Mouse (Mus musculus): ENCODE results near the gene Daxx. TPM values are rescaled to one million over a fixed set of nuclear protein-coding genes. Genes with fewer than 3 reads are reported as not detected.

Daxx gene
- polyA plus RNA-seq, 1 experiment from 2014 or later = 92.2 TPM

- Histone ChIP-seq H3K4me3 (peak overlapping the region; percentile 87), H3K36me3 (peaks cover 46% of the 10 kb centered on the region), H3K4me1 (peaks cover 29% of the 10 kb centered on the region), H3K27me3 (ENCODE audit: low read depth, poor library complexity, severe bottlenecking) (no peaks in the 10 kb centered on the region), H3K27ac (peak overlapping the region; percentile 92), H3K9me3 (replicated peaks) (no peaks in the 10 kb centered on the region)
- under 1% methylated on average over 14 of the region's 14 CpGs for WGBS
- peak; percentile 50 for DNase-seq (ENCODE audit: low spot score)
Measured at GRCm38 (mm10) chr17:33909869-33910250, 646 bp downstream of the Daxx start.

- Histone ChIP-seq H3K4me1 (peaks cover 31% of the 10 kb centered on the region), H3K36me3 (peaks cover 50% of the 10 kb centered on the region), H3K9me3 (replicated peaks) (no peaks in the 10 kb centered on the region), H3K4me3 (peak overlapping the region; percentile 87), H3K27me3 (ENCODE audit: low read depth, poor library complexity, severe bottlenecking) (no peaks in the 10 kb centered on the region), H3K27ac (peak overlapping the region; percentile 92; the same call in 1 of the 2 replicates)
- DNase-seq (ENCODE audit: low spot score) = no peak
- 56% methylated on average over 11 of the region's 11 CpGs for WGBS
Measured at GRCm38 (mm10) chr17:33910346-33911051, 1.3 kb downstream of the Daxx start.

GRCm38 (mm10) chr17:33911052-33911812 lies 2.0 kb downstream of the Daxx start:
- Histone ChIP-seq H3K4me1 (peaks cover 31% of the 10 kb centered on the region), H3K36me3 (peaks cover 50% of the 10 kb centered on the region), H3K9me3 (replicated peaks) (no peaks in the 10 kb centered on the region), H3K27ac (no peak overlapping the region), H3K27me3 (ENCODE audit: low read depth, poor library complexity, severe bottlenecking) (no peaks in the 10 kb centered on the region), H3K4me3 (no peak overlapping the region)
- no peak for DNase-seq (ENCODE audit: low spot score)
- 94% methylated on average over 31 of the region's 31 CpGs for WGBS

GRCm38 (mm10) chr17:33911813-33912414 lies 2.7 kb downstream of the Daxx start:
- Histone ChIP-seq H3K9me3 (replicated peaks) (no peaks in the 10 kb centered on the region), H3K4me3 (peak overlapping the region; percentile 7; the same call in 1 of the 2 replicates), H3K27me3 (ENCODE audit: low read depth, poor library complexity, severe bottlenecking) (no peaks in the 10 kb centered on the region), H3K27ac (no peak overlapping the region), H3K4me1 (peaks cover 37% of the 10 kb centered on the region), H3K36me3 (peaks cover 52% of the 10 kb centered on the region)
- no peak for DNase-seq (ENCODE audit: low spot score)
- WGBS = 91% methylated on average over 28 of the region's 28 CpGs

GRCm38 (mm10) chr17:33913264-33913663 lies 4.0 kb downstream of the Daxx start:
- WGBS = 91% methylated on average over 10 of the region's 10 CpGs
- peaks cover 37% of the 10 kb centered on the region for H3K4me1 ChIP-seq

GRCm38 (mm10) chr17:33913905-33914304 lies 4.7 kb downstream of the Daxx start:
- Histone ChIP-seq H3K27me3 (ENCODE audit: low read depth, poor library complexity, severe bottlenecking) (peaks cover 7% of the 10 kb centered on the region; the same call in 1 of the 2 replicates), H3K9me3 (replicated peaks) (no peaks in the 10 kb centered on the region), H3K4me3 (0 out of 2 replicates have a peak overlapping the region, but pooled peaks have one; percentile 12), H3K4me1 (peaks cover 39% of the 10 kb centered on the region), H3K27ac (no peak overlapping the region), H3K36me3 (peaks cover 69% of the 10 kb centered on the region)
- 95% methylated on average over 8 of the region's 8 CpGs for WGBS
- no peak for DNase-seq (ENCODE audit: low spot score)

More at GRCm38 (mm10) chr17:33913264-33913663, 4.0 kb downstream of the Daxx start:
- DNase-seq (ENCODE audit: low spot score) = no peak
- no peak overlapping the region for H3K27ac ChIP-seq
- H3K27me3 ChIP-seq (ENCODE audit: low read depth, poor library complexity, severe bottlenecking) = 0 out of 2 replicates have a peak, but pooled peaks cover 1% of the 10 kb centered on the region
- H3K9me3 ChIP-seq (replicated peaks) = no peaks in the 10 kb centered on the region
- H3K4me3 ChIP-seq = peak overlapping the region; percentile 12; the same call in 1 of the 2 replicates
- peaks cover 65% of the 10 kb centered on the region for H3K36me3 ChIP-seq

GRCm38 (mm10) chr17:33914969-33915391 lies 5.8 kb downstream of the Daxx start:
- H3K4me1 ChIP-seq = peaks cover 49% of the 10 kb centered on the region
- H3K9me3 ChIP-seq (replicated peaks) = no peaks in the 10 kb centered on the region
- DNase-seq (ENCODE audit: low spot score) = no peak
- H3K27ac ChIP-seq = no peak overlapping the region
- H3K4me3 ChIP-seq = peak overlapping the region; percentile 72
- H3K36me3 ChIP-seq = peaks cover 69% of the 10 kb centered on the region
- H3K27me3 ChIP-seq (ENCODE audit: low read depth, poor library complexity, severe bottlenecking) = peaks cover 7% of the 10 kb centered on the region; the same call in 1 of the 2 replicates
- WGBS = 80% methylated on average over 13 of the region's 13 CpGs

- Histone ChIP-seq H3K4me1 (peaks cover 50% of the 10 kb centered on the region), H3K9me3 (replicated peaks) (no peaks in the 10 kb centered on the region), H3K4me3 (peak within 1 kb of the TSS; percentile 72), H3K27me3 (ENCODE audit: low read depth, poor library complexity, severe bottlenecking) (peaks cover 7% of the 10 kb centered on the region; the same call in 1 of the 2 replicates), H3K27ac (peak within 1 kb of the TSS; percentile 94), H3K36me3 (peaks cover 64% of the 10 kb centered on the region)
- WGBS = under 1% methylated on average over 34 of the region's 34 CpGs
- DNase-seq (ENCODE audit: low spot score) = peak; percentile 95
Measured at GRCm38 (mm10) chr17:33915671-33916250, 6.5 kb downstream of the Daxx start, which contains the start of the genes Tapbp and Zbtb22. Gene Tapbp, plus strand, starts transcription at chr17:33915899. Gene Zbtb22, plus strand, starts transcription at chr17:33915904.

GRCm38 (mm10) chr17:33916294-33916693 lies 7.1 kb downstream of the Daxx start:
- Histone ChIP-seq H3K4me3 (peak overlapping the region; percentile 72), H3K4me1 (peaks cover 49% of the 10 kb centered on the region), H3K27ac (peak overlapping the region; percentile 94), H3K27me3 (ENCODE audit: low read depth, poor library complexity, severe bottlenecking) (peaks cover 7% of the 10 kb centered on the region; the same call in 1 of the 2 replicates), H3K36me3 (peaks cover 59% of the 10 kb centered on the region), H3K9me3 (replicated peaks) (no peaks in the 10 kb centered on the region)
- DNase-seq (ENCODE audit: low spot score) = no peak
- WGBS = 3% methylated on average over 15 of the region's 20 CpGs

- DNase-seq (ENCODE audit: low spot score) = no peak
- Histone ChIP-seq H3K4me3 (peak overlapping the region; percentile 72), H3K36me3 (peaks cover 51% of the 10 kb centered on the region), H3K27ac (no peak overlapping the region), H3K27me3 (ENCODE audit: low read depth, poor library complexity, severe bottlenecking) (peaks cover 7% of the 10 kb centered on the region; the same call in 1 of the 2 replicates), H3K4me1 (peaks cover 47% of the 10 kb centered on the region), H3K9me3 (replicated peaks) (no peaks in the 10 kb centered on the region)
- 82% methylated on average over 31 of the region's 31 CpGs for WGBS
Measured at GRCm38 (mm10) chr17:33916847-33917655, 7.8 kb downstream of the Daxx start.

- Histone ChIP-seq H3K36me3 (peaks cover 44% of the 10 kb centered on the region), H3K27me3 (ENCODE audit: low read depth, poor library complexity, severe bottlenecking) (peaks cover 7% of the 10 kb centered on the region; the same call in 1 of the 2 replicates), H3K4me3 (peak overlapping the region; percentile 72), H3K4me1 (peaks cover 47% of the 10 kb centered on the region), H3K27ac (no peak overlapping the region), H3K9me3 (replicated peaks) (no peaks in the 10 kb centered on the region)
- WGBS = 82% methylated on average over 18 of the region's 18 CpGs
- no peak for DNase-seq (ENCODE audit: low spot score)
Measured at GRCm38 (mm10) chr17:33917656-33918292, 8.6 kb downstream of the Daxx start.
